8 mouse cellular contexts compared by ENCODE assay signal in the genomic region with DNA sequence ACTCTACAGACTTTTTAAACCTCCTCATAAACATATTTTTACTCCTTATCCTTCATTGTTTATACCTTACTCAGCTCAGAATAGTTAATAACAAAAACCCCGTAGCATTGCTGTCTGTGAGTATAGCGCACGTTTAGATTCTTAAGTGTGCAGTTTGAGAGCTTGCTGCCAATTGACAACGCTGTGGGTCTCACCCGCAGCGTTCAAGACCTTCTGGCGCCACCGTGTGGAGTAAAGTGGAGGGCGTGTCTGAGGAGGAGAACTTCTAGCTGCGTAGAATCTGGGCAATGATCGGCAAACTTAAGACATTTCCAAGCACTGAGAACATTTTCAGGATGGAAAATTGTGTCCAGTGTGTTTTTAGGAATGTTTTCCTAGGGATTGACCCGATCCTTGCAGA.
A peak's percentile ranks its signal among the peaks of the same experiment; 100 is the strongest.
DNase-seq lines count a peak whose midpoint lies in the region; ATAC-seq lines count a peak whose summit lies in the region.

No protein-coding gene starts in this region.

- WGBS in forebrain, embryonic 14.5 days: 10% methylated on average over 12 of the region's 12 CpGs
- WGBS in hindbrain, embryonic 15.5 days: 8% methylated on average over 12 of the region's 12 CpGs

- H3K4me3 ChIP-seq in forebrain, embryonic 14.5 days (ENCODE audit: low read depth, low read length): no peak overlapping the region
- no peak overlapping the region for H3K4me3 ChIP-seq in hindbrain, embryonic 15.5 days

- H3K27ac ChIP-seq in forebrain, embryonic 14.5 days (ENCODE audit: low read depth, low read length): no peak overlapping the region
- H3K27ac ChIP-seq in hindbrain, embryonic 15.5 days (replicated peaks): no peak overlapping the region

- H3K4me2 ChIP-seq in forebrain, embryonic 14.5 days (ENCODE audit: low read length): no peak overlapping the region
- H3K4me2 ChIP-seq in hindbrain, embryonic 15.5 days: no peak overlapping the region

- no peaks in the 10 kb centered on the region for H3K4me1 ChIP-seq in forebrain, embryonic 14.5 days (ENCODE audit: control insufficient read depth, insufficient read depth, low read length)
- peaks cover 5% of the 10 kb centered on the region; the same call in 1 of the 2 replicates for H3K4me1 ChIP-seq in hindbrain, embryonic 15.5 days (replicated peaks)

- H3K9ac ChIP-seq in forebrain, embryonic 14.5 days (ENCODE audit: low read length): no peak overlapping the region
- H3K9ac ChIP-seq in hindbrain, embryonic 15.5 days: no peak overlapping the region

- H3K36me3 ChIP-seq in forebrain, embryonic 14.5 days (ENCODE audit: control insufficient read depth, insufficient read depth, low read length): 0 out of 2 replicates have a peak, but pooled peaks cover 6% of the 10 kb centered on the region
- H3K36me3 ChIP-seq in hindbrain, embryonic 15.5 days: peaks cover 17% of the 10 kb centered on the region

- H3K27me3 ChIP-seq in forebrain, embryonic 14.5 days (replicated peaks; ENCODE audit: control insufficient read depth, insufficient read depth, low read length): no peaks in the 10 kb centered on the region
- no peaks in the 10 kb centered on the region for H3K27me3 ChIP-seq in hindbrain, embryonic 15.5 days

- no peaks in the 10 kb centered on the region for H3K9me3 ChIP-seq in forebrain, embryonic 14.5 days (replicated peaks; ENCODE audit: control insufficient read depth, low read length)
- no peaks in the 10 kb centered on the region for H3K9me3 ChIP-seq in hindbrain, embryonic 15.5 days

- DNase-seq in MEL-GATA-1-ER (ENCODE audit: extremely low read depth, low read depth): peak; percentile 68
- DNase-seq in c-Kit-positive CD71-positive TER-119-negative erythroid progenitor cells, embryonic 14.5 days (ENCODE audit: low read depth): peak; percentile 59
- peak; percentile 92 for DNase-seq in forebrain, embryonic 14.5 days (ENCODE audit: low spot score)
- DNase-seq in layer of hippocampus, postnatal 36 days: peak; percentile 67 to 74
- peak; percentile 88 for DNase-seq in right cerebral cortex, postnatal 14 days
- DNase-seq in urinary bladder, postnatal 14 days (ENCODE audit: low spot score): peak; percentile 87

- ATAC-seq in forebrain, embryonic 14.5 days: peak; percentile 90
- ATAC-seq in hindbrain, embryonic 15.5 days (ENCODE audit: low FRiP score, low read depth): peak; percentile 77; the same call in 1 of the 2 replicates
- ATAC-seq in megakaryocyte-erythroid progenitor cell, adult 5-6 weeks (replicated peaks; ENCODE audit: low FRiP score, low TSS enrichment, poor library complexity, severe bottlenecking): peak; percentile 98
